Mouse (Mus musculus): ENCODE measurements around the gene Mef2a.

The Mef2a gene

DNA sequence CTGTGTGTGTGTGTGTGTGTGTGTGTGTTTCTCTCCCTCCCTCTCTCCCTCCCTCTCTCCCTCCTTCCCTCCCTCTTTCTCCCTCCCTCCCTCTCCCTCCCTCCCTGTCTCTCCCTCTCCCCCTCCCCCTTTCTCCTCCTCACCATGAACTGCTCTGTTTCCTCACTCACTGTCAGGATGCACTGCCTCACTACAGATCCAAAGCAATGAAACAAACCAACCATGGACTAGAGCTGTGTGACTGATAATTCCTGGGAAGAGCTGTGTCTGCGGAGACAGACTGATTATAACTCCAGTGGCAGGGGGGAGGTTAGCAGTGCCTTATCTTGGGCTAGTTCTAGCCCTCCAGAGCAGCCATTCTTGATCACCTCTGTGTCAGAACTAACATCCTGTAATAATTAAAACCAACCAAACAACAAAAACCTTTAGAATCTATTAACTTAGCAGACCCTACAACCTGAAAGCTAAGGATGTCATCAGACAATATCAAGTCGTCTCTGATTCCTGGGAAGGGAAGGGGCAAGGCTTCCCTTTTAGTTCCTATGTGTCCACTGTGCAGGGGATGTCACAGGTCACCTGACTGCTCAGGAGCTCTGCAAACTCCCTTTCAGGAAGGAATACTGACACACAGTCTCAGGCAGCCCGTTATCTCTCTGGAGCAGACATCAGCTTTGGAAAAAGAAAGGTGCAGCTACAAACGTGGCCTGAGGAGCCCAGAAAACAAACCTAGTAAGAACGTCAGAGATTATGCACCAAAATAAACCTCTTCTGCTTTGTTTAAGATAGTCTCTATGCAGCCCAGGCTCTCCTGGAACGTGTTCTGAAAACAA, 162.4 kb downstream of the Mef2a start:
- no peak for DNase-seq (ENCODE audit: low read depth, low spot score)

GRCm38 (mm10) chr7:67208317-67208716, 164.3 kb downstream of the Mef2a start:
- DNase-seq (ENCODE audit: low read depth, low spot score): no peak

DNA sequence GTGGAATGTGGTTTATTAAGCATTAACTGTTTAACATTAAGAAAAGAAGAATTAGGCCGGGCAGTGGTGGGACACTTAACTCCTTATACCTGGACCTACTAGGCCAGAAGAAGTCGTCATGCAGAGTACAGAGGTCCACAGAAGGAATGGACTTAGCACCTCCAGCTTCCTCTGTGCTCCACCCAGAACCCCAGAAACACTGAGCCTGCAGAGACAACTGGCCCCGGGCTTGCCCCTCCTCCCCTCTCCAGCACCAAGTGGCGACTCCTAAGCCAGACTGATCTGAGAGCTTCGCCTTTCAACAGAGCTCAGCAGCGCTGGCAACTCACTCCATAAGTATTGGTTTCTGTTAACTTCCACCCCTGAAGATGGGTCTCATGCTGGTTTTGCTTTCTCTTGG, 165.0 kb downstream of the Mef2a start:
- no peak for DNase-seq (ENCODE audit: low read depth, low spot score)

DNA sequence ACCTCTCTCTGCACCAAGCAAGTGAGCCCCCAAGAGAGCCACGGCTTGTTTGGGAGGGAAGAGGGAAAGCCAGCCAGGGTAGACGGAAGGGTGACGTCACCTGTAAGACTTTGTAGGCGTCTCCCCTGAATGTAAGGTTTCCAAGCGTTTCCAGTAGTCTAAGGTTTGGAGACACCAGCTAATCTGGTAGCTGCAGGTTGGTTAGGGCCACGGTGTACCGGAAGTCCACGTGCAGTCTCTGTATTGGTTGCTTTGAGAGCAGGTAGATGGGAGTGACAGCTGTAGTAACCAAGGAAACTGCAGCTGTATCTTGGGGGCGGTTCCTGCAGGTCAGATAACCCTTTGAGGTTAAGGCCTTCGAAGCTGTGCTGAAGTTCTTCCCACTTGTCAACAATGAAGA, 166.2 kb downstream of the Mef2a start:
- no peak for DNase-seq (ENCODE audit: low read depth, low spot score)

DNA sequence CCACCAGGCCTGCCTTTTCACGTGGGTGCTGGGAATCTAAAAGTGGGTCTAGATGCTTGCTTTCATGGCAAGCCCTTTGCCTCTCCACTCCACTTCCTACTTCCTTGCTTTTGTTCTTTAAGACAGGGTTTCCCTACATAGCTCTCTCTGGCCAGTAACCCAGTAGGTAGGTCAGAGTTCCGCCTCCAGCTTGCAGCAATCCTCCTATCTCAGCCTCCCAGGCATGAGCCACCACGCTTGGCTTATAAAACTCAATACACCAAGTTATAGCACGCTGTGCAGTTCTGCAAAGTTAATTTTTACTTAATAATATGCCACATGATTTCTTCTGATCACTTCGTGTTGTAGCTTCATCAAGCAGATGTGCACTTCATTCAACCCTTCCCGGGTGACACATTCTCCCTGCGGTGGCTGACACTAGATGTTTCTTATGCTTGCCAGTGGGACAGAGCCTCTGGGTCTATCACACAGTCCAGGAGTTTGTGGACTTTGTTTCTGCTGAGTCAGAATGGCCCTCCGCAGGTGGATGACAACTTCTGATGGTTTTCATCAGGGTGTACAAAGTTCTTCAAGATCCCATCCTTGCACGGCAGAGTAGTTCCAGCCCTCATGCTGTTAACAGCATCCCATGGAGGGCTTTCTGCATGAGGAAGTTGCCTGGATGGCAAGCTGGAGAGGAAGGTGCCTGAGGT, 166.8 kb downstream of the Mef2a start:
- DNase-seq (ENCODE audit: low read depth, low spot score): no peak

DNA sequence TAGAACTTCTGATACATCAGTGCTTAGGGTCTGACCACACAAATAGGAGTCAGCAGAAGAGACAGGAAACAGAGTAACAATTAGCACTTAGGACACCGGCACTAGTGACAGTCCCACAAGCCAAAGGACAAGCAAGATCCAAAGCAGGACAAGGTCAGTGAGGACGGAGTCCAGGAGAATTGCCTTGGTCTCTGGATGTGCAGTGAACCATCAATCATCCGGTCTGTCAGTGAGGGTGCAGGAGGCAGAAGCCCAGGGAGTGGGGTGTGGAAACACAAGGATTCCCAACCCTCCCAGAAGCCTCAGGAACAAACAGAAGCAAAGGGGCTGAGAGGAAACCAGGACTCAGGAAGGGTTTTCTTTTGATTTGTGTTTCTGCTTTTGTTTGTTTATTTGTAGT, 169.0 kb downstream of the Mef2a start:
- DNase-seq (ENCODE audit: low read depth, low spot score): no peak

DNA sequence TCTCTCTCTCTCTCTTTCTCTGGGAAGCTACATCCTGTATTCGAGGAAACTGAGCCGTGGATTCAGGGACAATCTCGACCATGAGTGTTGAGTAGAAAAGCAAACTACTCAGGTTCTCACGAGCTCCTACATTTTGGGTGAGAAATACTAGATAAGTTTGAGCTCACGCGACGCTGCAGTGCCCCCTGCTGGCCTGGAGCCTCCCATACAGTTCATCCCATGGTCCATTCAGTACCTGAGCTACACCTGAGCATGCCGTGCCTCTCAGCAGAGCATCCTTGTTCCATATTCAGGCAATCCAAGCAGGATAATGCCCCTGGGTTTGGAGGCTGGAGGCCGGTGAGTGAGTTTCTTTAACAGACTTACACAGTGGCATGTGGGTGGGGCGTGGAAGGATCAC, 173.2 kb downstream of the Mef2a start:
- peak; percentile 77 for DNase-seq (ENCODE audit: low read depth, low spot score)

- no peak for DNase-seq (ENCODE audit: low read depth, low spot score)
Observed at GRCm38 (mm10) chr7:67183786-67184185, 188.9 kb downstream of the Mef2a start.

Data from CD4-positive, CD25-positive, alpha-beta regulatory T cell, adult 2 months (primary cell).